Mouse (Mus musculus) myocyte (in vitro differentiated cells): Measurements from ENCODE around the gene Sdccag8.

Experiments used
- CEBPB ChIP-seq: IDR thresholded peaks from 2 replicates; pipeline ENCODE4 v1.6.1; 2011; ENCODE audit warnings: mild to moderate bottlenecking, moderate library complexity; ENCODE audit not compliant: poor library complexity, insufficient read depth, severe bottlenecking
- TCF12 ChIP-seq: IDR thresholded peaks from one replicate; pipeline ENCODE4 v1.6.1; 2011; ENCODE audit warnings: mild to moderate bottlenecking, control low read depth; ENCODE audit not compliant: poor library complexity, insufficient read depth, severe bottlenecking

GRCm38 (mm10) chr1:176986275-176986674 is 171.8 kb downstream of the Sdccag8 start:
- TF ChIP-seq TCF12 (no peak), CEBPB (no peak)
